Mouse (Mus musculus): ENCODE data around the gene Aamp.
"Not testable (repeated sequence)": the region's sequence is repeated elsewhere in the genome, so short reads cannot be mapped to it uniquely, and the experiment has no call there.

Aamp gene

DNA sequence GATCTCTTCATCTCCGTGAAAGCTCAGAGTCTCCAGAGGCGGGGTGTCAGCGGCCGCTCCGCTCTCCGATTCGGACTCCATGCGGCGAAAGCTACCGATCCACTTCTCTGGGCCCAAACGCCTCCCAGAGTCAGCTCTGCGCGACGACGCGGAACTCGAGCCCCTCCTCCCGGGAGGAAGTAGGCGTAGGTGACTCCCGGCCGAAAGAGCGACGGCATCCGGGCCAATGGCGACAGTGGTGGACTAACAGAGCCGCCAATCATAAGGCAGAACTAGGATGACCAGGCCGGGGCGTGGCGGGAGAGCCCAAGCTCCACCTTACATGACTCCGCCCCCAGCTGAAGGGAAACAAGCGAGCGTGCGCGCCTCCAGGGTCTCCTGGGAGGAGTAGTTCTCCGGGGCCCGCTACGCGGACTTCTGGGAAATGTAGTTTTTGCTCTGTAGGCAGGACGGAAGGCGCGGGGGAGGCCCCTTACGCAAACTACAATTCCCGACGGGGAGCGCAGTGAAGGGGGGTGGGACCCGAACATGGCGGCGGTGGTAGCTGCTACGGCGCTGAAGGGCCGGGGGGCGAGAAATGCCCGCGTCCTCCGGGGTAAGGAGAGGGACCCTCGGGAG, at the start of gene Aamp, which contains the start of gene Pnkd:
TSS of gene Aamp (minus strand) at position 196 of the 618 bp plus-strand sequence.
TSS of gene Pnkd (plus strand) at position 388 of the 618 bp plus-strand sequence.
- DNase-seq = peak; percentile 100

DNA sequence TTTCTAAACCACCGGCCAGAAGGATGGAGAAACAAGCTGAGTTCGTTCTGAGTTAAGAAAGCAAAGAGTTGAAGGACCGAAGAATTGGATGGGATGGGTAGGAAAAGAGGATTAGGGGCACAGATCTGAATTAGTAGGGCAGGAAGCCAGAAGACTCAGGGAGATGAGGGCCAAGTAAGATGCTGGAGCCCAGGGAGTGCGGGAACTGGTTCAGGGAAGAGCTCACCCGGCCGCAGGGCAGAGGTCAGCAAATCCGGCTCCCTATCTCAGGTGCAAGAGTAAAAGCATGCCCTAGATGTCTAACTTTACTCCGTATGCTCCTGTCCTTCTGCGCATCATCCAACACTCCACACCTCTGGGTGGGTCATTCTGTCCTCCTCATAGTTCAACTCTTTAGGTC, 48.4 kb upstream of the Aamp start:
- DNase-seq = no peak

DNA sequence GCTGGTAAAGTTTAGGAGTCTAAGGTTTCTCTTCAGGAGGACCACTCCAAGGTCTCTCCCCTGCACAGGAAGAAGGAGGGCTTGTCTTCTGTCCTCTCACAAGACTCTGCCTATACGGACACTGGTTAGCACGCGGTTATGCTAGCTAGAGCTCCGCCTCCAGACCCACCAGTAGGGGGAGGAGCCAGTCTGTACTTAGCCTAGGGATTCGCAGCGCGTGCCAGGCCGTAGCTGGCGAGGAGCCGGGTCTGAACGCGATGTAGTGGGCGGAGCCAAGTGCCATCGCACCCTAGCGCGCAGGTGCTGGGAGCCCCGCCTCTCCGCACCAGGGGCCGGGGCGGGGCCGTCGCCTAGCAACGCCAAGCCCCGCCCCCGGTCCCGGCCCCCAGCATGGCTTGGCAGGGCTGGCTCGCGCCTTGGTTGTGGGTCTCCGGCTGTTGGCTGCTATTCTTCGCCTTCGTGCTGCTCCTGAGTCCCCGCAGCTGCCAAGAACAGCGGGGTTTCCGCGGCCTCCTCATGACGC, 47.8 kb upstream of the Aamp start:
- DNase-seq = peak; percentile 98

DNA sequence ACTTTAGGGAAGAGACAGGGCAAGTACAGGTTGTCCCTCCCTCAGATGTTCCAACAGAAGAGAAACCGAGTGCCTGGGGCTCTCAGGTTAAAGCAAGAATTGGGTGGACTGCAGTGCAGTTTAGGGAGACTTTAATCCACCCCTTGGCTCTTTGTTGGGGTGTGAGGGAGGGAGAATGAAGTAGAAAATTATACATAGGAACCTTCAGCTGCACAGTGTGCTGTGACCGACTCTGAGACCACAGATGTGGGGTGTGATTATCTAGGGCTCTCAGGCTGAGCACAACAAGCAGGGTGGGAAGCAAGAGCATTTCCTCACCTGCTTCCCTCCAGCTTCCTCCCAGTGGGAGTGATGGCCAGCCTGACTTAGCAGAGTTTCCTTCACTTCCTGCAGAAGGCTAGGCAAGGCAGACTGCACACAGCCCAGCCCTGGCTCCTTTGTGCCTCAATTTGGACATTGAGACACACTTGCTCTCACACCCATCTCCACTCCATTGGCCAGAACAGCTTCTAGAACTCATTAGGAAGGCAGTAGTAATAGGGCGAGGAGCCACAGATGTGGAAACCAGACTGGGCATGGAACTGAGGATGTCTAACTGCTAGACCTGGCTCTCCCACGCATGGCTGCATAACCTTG, 46.6 kb upstream of the Aamp start:
- DNase-seq = peak; percentile 49

DNA sequence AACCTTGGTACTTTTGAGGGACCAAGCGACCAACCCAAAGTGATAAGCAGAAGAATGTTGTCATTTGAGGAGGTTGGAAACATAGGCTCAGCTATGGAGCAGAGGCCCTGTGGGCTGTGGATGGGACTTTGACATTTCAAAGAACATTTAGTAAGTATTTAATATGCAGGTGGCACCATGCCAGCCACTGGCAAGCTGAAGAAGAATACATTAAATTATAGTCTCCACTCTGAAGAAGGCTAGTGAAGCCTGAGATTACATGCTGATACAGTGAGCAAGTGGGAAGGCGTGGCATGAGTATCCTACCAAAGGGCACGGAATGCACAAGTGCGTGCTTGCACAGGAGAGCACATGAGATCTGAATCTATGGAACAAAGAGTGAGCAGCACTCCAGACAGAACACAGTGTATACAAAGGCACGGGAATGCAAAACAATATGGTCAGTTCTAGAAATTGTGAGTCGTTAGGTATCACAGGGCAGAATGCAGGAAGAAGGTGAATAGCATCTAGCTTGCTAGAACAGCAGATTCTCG, 45.4 kb upstream of the Aamp start:
- peak; percentile 55 for DNase-seq

DNA sequence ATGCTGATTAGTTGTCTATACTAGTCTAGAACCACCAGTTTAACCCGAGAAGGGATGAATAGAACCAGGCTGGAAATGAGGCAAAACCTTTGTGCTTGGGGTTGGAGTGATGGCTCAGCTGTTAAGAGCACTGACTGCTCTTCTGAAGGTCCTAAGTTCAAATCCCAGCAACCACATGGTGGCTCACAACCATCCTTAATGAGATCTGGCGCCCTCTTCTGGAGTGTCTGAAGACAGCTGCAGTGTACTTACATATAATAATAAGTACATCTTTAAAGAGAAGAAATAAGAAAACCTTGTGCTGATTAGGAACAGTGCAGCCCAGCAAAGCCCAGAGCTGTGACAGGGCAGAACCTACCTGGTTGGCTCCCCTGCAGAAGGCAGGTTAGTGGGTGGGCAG, 42.4 kb upstream of the Aamp start:
- DNase-seq = not testable (repeated sequence)

DNA sequence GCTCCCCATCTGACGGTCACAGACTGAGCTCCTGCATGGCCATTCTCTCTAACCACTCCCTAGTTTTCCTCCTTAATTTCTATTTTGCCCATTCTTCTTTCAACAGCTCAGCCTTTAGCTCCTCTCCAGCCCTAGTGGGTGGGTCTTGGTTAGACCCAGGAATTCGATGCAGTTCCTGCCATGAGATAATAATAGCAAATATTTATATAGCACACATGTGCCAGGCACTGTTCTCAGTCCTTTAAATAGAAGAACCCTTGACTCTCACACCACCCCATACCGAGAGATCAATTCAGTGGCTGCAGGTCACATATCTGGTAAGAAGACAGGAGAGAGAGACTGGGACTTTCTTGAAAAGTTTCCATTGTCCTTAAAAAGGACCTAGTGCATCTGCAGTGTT, 36.9 kb upstream of the Aamp start:
- DNase-seq = no peak

DNA sequence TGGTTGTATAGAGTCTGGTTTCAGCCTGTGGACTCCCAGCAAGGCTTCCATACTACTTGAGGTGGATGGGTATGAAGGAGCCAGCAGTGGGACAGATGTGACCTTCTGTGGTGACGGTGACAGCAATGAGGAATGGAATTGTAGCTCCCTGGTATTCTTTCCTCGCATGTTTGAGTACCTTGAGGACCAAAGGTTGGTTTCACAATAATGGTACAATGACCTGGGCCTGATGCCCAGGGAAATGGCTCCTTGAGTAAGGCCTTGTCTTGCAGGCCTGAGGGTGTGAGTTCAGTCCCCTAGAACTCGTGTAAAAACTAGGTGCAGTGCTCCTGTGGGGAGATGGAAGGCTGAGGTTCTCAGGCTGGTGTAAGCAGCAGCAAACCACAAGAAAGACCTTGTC, 34.2 kb upstream of the Aamp start:
- DNase-seq = no peak

DNA sequence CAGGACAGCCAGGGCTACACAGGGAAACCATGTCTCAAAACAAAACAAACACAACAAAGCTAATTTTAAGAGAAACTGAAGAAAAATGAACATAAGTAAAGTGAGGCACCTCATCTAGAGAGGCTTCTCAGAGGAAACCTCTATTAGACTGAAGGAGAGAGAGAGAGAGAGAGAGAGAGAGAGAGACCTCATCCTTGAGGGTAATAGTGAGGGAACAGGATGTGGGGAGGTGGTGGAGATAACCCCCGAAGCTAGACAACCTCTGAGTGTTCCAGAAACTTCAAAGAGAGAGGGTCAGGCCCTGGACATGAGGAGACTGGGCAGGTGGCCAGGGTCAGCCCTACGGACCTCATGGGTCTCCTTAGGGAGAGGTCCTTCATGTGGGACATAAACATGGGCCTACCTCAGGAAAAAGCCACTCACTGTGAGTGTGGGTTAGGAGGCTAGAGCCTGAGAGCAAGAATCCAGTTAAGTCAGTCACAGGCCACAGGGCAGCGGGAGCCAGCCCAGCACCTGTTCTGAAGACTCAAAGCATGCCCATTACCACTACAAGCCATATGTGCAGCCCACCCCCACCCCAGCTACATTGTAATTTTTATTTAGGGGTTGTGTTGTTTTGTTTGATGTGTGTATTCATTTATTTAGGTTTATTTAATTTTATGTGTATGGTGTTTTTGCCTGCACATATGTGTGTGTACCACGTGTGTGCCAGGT, 31.7 kb upstream of the Aamp start:
- DNase-seq = no peak

DNA sequence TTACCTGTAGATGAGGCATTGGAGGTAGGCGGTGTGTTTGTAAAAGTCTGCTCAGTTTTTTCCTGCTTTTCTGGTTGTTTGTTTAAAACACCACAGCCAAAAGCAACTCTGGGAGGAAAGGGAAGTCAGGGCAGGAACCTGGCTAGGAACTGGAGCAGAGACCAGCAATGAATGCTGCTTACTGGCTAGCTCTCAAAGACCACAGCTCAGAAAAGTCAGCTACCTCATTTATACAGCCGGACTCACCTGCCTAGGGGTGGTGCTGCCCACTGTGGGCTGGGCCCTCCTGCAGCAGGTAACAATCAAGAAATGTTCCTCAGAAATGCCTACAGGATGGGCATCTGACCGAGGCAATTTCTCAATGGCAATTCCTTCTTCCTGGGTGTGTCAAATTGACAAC, 30.3 kb upstream of the Aamp start:
- no peak for DNase-seq

DNA sequence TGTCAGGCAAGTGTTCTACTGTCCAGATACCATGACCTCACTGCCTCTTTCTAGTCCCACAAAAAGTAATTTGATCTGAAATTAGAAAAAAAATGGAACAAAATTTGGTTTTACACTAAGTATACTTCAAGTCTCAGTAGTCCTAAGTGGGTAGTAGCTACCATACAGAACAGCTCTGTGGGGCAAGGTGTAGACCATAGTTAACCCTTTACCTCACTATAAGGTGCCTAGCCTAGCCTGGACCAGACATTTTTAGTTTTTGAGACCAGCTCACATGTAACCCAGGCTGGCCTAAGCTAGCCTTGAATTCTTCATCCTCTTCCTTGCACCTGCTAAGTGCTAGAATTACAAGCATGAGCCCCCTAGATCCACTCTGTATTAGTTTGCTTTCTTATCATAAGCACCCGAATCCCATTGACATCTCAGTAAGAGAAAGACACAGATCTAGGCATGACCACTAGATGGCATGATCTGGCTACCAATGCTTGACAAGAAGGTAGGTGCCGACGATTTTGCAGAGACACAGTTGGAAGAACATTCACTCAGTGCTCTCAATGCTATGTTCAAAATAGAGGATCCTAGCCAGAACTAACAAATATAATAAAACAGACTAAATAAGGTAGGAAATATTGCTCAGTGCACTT, 28.6 kb upstream of the Aamp start:
- peak; percentile 80 for DNase-seq

DNA sequence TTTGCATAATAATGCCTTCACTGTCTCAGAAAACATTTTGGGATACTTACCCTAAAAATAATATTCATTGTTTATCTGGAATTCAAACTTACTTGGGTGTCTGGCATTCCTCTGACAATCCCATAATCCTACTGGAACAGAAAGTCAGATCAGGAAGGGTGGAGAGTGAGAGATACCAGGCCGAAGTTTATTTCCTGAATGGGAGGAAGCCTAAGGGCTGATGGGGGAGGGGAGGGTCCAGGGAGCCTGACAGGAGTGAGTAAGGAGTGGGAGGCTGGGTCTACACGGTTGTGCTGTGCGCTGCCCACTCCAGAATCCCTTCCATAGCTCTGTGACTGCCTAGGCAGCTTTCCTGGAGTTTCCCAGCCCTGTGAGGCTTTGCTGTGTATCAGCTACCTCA, 25.2 kb upstream of the Aamp start:
- peak; percentile 66 for DNase-seq

DNA sequence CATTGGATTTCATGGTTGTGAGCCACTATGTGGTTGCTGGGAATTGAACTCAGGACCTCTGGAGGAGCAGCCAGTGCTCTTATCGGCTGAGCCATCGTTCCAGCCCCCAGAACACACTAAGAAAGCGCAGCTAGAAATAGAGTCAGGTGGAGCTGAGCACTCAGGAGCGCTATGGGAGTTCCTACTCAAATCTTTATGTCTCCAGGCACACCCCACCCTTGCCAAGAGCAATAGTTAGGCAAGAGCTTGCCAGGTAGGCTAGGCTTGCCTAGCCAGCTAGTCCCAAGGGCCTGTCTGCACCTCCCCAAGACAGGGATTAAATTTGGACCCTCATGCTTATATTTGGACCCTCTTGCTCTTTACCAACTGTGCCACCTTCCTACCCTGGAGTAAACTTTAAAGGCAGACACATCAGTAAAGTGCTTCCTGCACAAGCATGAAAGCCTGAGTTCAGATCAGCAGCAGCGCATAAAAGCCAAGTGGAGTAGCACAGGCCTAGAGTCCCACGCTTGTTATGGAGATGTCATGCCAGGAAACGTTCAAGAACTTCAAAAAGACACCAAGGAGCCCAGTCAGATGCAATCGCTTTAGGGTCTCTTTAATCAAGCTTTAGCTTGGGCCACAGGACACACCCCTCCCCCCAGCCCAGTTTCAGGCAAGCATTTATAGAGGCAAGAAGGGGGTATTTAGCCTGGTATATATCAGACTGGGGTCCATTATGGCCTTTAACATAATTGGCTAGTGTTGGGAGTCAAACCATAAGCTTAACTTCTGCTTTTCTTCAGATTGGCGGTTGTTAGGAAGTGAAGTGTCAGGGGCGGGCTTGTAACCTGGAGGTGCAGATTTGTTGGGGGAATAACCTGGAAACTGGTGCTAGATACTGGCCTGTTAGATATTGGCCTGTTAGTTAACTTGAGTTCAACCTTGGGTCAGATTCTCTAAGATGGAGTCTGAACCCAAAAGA, 23.7 kb upstream of the Aamp start:
- no peak for DNase-seq

DNA sequence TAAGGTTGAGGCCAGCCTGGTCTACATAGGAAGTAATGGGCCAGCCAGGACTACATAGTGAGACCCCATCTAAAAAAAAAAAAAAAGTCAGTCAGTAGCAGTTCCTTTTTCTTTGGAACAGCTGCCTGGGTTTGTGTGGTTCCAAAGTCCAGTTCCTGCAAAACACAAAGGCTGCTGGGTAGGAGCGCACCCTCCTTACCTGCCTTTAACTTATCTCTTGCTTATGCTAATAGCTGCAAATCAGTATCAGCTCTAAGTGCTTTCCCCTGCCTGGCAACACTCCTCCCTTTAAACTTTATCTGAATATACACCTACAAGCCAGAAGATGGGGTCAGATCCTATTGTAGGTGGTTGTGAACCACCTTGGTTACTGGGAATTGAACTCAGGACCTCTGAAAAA, 22.6 kb upstream of the Aamp start:
- no peak for DNase-seq

DNA sequence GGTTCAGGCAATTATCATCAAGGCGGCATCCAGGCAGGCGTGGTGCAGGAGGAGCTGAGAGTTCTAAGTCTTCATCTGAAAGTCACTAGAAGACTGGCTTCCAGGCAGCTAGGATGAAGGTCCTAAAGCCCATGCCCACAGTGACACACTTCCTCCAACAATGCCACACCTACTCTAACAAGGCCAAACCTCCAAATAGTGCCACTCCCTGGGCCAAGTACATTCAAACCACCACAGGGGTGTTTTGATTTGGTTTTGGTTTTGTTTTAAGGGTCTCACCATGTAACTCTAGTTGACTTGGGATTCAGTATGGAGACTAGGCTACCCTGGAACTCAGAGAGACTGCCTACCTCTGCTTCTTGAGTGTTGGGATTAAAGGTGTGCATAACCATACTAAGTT, 21.0 kb upstream of the Aamp start, which contains the start of gene Tmbim1:
TSS of gene Tmbim1 (minus strand) at position 101 of the 400 bp plus-strand sequence.
- DNase-seq = no peak

DNA sequence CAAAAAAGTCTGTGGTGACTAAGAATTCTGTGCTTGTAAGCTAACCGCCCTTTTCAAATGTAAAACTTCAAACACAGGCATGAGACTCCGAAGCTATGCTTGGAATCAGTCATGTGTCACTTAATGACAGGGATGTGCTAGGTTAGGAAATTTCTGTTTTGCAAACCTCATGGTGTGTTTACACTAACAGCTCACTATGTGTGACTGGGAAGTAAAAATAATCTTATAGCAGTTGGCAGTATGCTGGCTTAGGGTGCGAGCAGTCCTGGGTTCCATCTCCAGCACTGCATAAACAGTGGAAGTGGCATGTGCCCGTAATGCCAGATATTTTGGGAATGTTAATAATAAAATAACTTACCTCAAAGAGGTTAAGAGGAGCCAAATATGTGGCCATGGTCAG, 20.4 kb upstream of the Aamp start:
- no peak for DNase-seq

DNA sequence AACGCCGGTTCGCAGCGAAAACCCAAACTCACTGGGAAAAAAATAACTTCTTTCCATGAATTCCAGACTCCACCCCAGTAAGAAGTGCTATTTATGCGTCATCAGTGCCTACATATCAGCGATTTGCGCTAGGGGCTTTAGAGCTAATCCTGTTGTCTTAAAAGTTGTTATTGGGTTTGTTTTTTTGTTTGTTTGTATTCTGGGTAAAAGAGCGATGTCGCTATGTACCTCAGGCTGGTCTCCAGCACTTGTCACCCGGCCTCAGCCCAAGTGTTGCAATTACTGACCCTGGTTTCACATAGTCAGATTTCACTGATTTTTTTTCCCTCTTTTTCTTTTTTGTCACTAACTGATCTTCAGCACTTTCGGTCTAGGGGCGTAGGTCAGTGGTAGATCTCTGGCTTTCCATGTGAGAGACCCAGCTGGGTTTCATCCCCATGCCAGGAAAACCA, 19.8 kb upstream of the Aamp start:
- DNase-seq = no peak

DNA sequence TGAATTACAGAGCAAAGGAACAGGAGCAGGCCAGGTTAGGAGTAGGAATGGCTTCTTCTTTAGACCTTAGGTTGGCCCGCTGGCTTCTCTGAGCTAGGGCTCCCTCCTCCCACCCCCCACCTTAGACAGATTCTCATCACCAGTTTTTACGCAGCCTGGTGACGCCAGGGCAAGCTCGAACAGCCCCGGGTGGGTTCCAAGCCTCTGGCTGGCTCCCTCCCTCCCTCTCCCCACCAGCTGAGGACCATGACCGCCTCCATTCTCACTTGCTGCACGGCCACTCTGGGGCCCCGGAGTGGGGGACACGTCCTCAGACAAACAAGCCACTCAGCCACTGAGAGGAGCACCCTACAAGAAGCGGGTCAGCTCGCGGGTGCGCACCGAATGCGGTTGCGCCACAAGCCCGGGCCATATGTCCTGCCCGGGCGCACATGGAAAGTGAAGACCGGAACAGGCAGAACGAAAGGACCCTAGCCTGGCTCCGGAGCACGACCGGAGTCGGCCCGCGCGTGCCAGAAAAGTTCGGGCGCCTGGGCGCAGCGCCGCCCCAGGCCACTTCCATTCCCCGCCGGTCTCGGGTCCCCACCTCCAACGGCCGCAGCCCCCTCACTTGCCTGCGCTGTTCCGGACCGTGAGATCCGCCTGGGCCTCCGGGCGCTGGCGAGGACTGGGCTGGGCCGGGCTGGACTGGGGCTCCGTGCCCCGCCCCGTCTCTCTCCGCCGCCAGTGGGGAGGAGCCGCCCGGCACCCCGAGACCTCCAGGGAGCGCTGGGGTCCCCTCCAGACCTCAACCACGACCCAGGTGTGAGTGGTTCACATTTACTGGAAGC, 19.2 kb upstream of the Aamp start:
- DNase-seq = peak; percentile 90

DNA sequence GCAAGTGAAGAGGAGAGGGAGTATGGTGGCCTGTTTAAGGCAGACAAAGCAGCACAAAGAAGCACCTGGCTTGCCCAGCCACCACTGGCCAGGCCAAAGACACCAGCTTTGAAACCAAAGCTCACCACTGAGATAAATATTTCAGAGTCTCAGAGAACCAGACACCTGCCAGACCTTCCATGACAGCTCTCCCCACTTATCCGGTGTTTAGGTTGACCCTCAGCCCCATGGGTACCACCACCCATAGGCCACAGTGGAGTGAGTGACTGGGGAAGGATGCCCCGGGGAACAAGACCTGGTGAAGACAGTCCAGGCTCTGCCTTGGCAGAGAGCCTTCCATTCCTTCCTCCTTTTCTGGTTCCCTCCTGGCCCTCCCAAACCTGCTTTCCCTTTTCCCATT, 18.3 kb upstream of the Aamp start:
- DNase-seq = peak; percentile 19

DNA sequence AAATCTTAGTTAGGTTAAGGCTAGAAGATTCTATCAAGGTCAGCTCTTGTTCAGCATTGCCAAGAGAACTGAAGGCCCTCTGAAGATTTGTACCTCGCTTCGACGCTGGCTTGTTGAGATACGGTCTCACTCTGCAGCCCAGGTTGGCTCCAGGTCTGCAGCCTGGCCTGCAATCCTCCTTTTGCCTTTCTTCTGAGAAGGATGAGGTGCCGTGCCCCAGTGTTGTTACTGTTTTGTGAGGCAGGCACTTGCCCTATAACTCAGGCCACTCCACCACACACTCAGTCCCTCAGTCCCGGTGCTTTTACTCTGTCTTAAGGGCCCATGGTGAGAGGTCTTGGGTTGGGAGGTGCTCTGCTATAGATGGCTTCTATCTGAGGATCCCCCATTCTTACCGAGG, 17.7 kb upstream of the Aamp start:
- DNase-seq = peak; percentile 5
